ENCODE assay signal across 24 mouse cellular contexts in the genomic region with DNA sequence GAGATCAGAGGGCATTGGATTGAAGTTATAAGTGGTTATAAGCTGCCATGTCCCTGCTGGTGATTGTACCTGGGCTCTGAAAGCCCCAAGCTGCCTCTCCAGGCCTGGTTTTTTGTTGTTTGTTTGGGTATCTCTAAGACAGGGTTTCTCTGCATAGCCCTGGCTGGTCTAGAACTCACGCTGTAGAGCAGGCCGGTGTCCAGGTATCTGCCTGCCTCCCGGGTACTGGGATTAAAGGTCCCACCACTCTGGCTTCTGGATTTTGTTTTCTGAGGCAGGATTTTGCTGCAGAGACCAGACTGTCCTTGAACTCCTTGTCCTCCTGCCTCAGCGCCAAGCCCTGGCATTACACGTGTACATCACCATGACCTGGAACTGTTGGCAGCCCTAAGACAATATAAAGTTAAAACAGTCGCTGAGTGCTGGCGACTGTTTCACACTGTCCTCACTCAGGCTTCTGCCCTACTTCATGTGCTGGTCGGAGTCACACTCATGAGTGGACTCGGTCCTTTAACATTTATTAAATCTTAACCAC. TPM values are rescaled to one million over a fixed set of nuclear protein-coding genes. Genes with fewer than 3 reads are reported as not detected.
DNase-seq lines count a peak whose midpoint lies in the region; TF ChIP-seq lines count a peak whose summit lies in the region.
"Had no signal": no experiment of that assay in that cellular context is flagged by ENCODE, and none has a peak within 500 bp of the region (broad histone marks: within the 10 kb centered on the region; RNA-seq: fewer than 3 reads in every experiment).

No protein-coding gene starts in this region.

- DNase-seq in adrenal gland, adult 2 months, result peak; percentile 68
- DNase-seq in adrenal gland, postnatal 10 days, result no peak
- DNase-seq in heart, adult 11 months, result peak; percentile 90
- no peak for DNase-seq in heart, postnatal 10 days
- DNase-seq in kidney, adult 9 months, result peak; percentile 43
- no peak for DNase-seq in kidney, adult 18-20 months
- no peak for DNase-seq in urinary bladder, postnatal 25 days (ENCODE audit: low spot score)
- DNase-seq: cerebellum, adult 18-20 months; cerebellum, adult 9-11 months; cerebellum, postnatal 36 days; gastrocnemius, postnatal 25 days had no signal

- intact Hi-C loops in heart, postnatal 10 days (cut with DNase I), result loop anchor here (1.0 kb wide), 1 partner anchor 32 kb away; no protein-coding TSS in a partner anchor

- TF ChIP-seq POLR2A in bone marrow macrophage, adult 2 months (IDR thresholded peaks at IDR 0.05; ENCODE audit: borderline replicate concordance, low read depth, low read length), result no peak

- no peak for TF ChIP-seq CTCF in bone marrow macrophage, adult 2 months (IDR thresholded peaks at IDR 0.05; ENCODE audit: low read depth, low read length)

- peaks cover 47% of the 10 kb centered on the region for H3K4me1 ChIP-seq in bone marrow macrophage, adult 2 months (ENCODE audit: control insufficient read depth, insufficient read depth, low read length)
- H3K4me1 ChIP-seq: embryonic facial prominence, embryonic 13.5 days; forebrain, embryonic 12.5 days had no signal

- H3K4me3 ChIP-seq in bone marrow macrophage, adult 2 months (ENCODE audit: insufficient read depth, low read length), result no peak overlapping the region
- H3K4me3 ChIP-seq: embryonic facial prominence, embryonic 13.5 days; forebrain, embryonic 12.5 days; heart, embryonic 10.5 days; heart, embryonic 15.5 days; hindbrain, embryonic 10.5 days; intestine, embryonic 15.5 days had no signal

- H3K27ac ChIP-seq in bone marrow macrophage, adult 2 months (ENCODE audit: insufficient read depth, low read depth, low read length), result peak overlapping the region; percentile 23
- H3K27ac ChIP-seq: embryonic facial prominence, embryonic 13.5 days; forebrain, embryonic 12.5 days; heart, embryonic 10.5 days; heart, embryonic 15.5 days; hindbrain, embryonic 10.5 days; hindbrain, embryonic 14.5 days; intestine, embryonic 15.5 days had no signal

RNA-seq across cellular contexts. Expression of gene Zbtb17, which starts 7.5 kb away (rescaled TPM):
- 10 to 100 TPM; 15.8 to 18.7 TPM for total RNA-seq in adrenal gland, adult 2 months (2021)
- polyA plus RNA-seq in adrenal gland, adult 2 months (2012; rRNA removed), result 26.5 and 34.4 TPM in 2 replicates
- 10 to 100 TPM; 16.2 to 20.0 TPM for total RNA-seq in adrenal gland, postnatal 10 days (2021)
- 10 to 100 TPM; 18.0 to 21.9 TPM for total RNA-seq in heart, postnatal 10 days (2021)
- polyA plus RNA-seq in bone marrow macrophage, adult 2 months (2012; ENCODE audit: insufficient read depth, insufficient read length, missing spikeins), result 12.6 and 16.4 TPM in 2 replicates

RNA-seq across cellular contexts. Expression of gene Srarp, which starts 16.1 kb away (rescaled TPM):
- under 1 TPM; 0.32 to 0.55 TPM for total RNA-seq in adrenal gland, adult 2 months (2021)
- 0.22 TPM in 1 of 2 replicates, not detected in the other for polyA plus RNA-seq in adrenal gland, adult 2 months (2012; rRNA removed)
- not detected for total RNA-seq in adrenal gland, postnatal 10 days (2021)
- not detected for total RNA-seq in heart, postnatal 10 days (2021)
- not detected in 2 replicates for polyA plus RNA-seq in bone marrow macrophage, adult 2 months (2012; ENCODE audit: insufficient read depth, insufficient read length, missing spikeins)
- total RNA-seq: granulocyte monocyte progenitor cell, adult 5-6 weeks; MEL had no signal
- polyA plus RNA-seq: C2C12; embryonic facial prominence, embryonic 13.5 days; forebrain, embryonic 12.5 days; forebrain, embryonic 16.5 days; heart, embryonic 10.5 days; heart, embryonic 15.5 days; hindbrain, embryonic 10.5 days; intestine, embryonic 15.5 days had no signal

RNA-seq across cellular contexts. Expression of gene Hspb7, which starts 31.4 kb away (rescaled TPM):
- 1 to 10 TPM in 1 of 2 experiments, under 1 TPM in 1; 0.26 to 1.1 TPM for total RNA-seq in adrenal gland, adult 2 months (2021)
- polyA plus RNA-seq in adrenal gland, adult 2 months (2012; rRNA removed), result 1.1 and 1.2 TPM in 2 replicates
- total RNA-seq in adrenal gland, postnatal 10 days (2021), result 10 to 100 TPM in 1 of 2 experiments, 1 to 10 TPM in 1; 9.0 to 31.7 TPM
- total RNA-seq in heart, postnatal 10 days (2021), result 1,000 to 10,000 TPM; 1,029 to 1,075 TPM
- not detected in 2 replicates for polyA plus RNA-seq in bone marrow macrophage, adult 2 months (2012; ENCODE audit: insufficient read depth, insufficient read length, missing spikeins)
- total RNA-seq: granulocyte monocyte progenitor cell, adult 5-6 weeks; MEL had no signal
- polyA plus RNA-seq: embryonic facial prominence, embryonic 13.5 days; forebrain, embryonic 12.5 days; forebrain, embryonic 16.5 days; hindbrain, embryonic 10.5 days had no signal

RNA-seq across cellular contexts. Expression of gene Clcnkb, which starts 36.2 kb away (rescaled TPM):
- not detected for total RNA-seq in adrenal gland, adult 2 months (2021)
- polyA plus RNA-seq in adrenal gland, adult 2 months (2012; rRNA removed), result not detected in 2 replicates
- total RNA-seq in adrenal gland, postnatal 10 days (2021), result not detected
- 1 to 10 TPM in 1 of 2 experiments, under 1 TPM in 1; 0.91 to 1.2 TPM for total RNA-seq in heart, postnatal 10 days (2021)
- not detected in 2 replicates for polyA plus RNA-seq in bone marrow macrophage, adult 2 months (2012; ENCODE audit: insufficient read depth, insufficient read length, missing spikeins)
- total RNA-seq: gastrocnemius, postnatal 25 days; granulocyte monocyte progenitor cell, adult 5-6 weeks; MEL had no signal
- polyA plus RNA-seq: C2C12; embryonic facial prominence, embryonic 13.5 days; forebrain, embryonic 12.5 days; forebrain, embryonic 16.5 days; hindbrain, embryonic 10.5 days; hindbrain, embryonic 14.5 days; intestine, embryonic 15.5 days had no signal

RNA-seq across cellular contexts. Expression of gene Clcnka, which starts 53.5 kb away (rescaled TPM):
- total RNA-seq in adrenal gland, adult 2 months (2021), result not detected
- polyA plus RNA-seq in adrenal gland, adult 2 months (2012; rRNA removed), result 0.04 and 0.07 TPM in 2 replicates
- total RNA-seq in adrenal gland, postnatal 10 days (2021), result not detected
- total RNA-seq in heart, postnatal 10 days (2021), result not detected
- polyA plus RNA-seq in bone marrow macrophage, adult 2 months (2012; ENCODE audit: insufficient read depth, insufficient read length, missing spikeins), result not detected in 2 replicates
- total RNA-seq: granulocyte monocyte progenitor cell, adult 5-6 weeks; heart, postnatal 25 days; MEL had no signal
- polyA plus RNA-seq: C2C12; forebrain, embryonic 12.5 days; forebrain, embryonic 16.5 days had no signal

Comparison
In these comparisons a context has a peak if more than half of its experiments do, and no peak if none do; other contexts are left out.
1. DNase-seq: peak in adrenal gland, adult 2 months (single experiment), heart, adult 11 months (single experiment) and kidney, adult 9 months (single experiment); none in adrenal gland, postnatal 10 days (single experiment), heart, postnatal 10 days (0 of 2), kidney, adult 18-20 months (single experiment) and urinary bladder, postnatal 25 days (single experiment).
2. RNA of gene Hspb7, which starts 31.4 kb away (total RNA-seq): 1,029 to 1,075 TPM in heart, postnatal 10 days; 9.0 to 31.7 TPM in adrenal gland, postnatal 10 days and 0.26 to 1.1 TPM in adrenal gland, adult 2 months; every median in the first group is over 10 times any median in the second.